Mouse (Mus musculus) stomach, adult 2 months (tissue): ENCODE data around the gene Gm10665. TPM values are rescaled to one million over a fixed set of nuclear protein-coding genes. Genes with fewer than 3 reads are reported as not detected.

Experiments used
- polyA plus RNA-seq: library from polyadenylated mRNA; depleted of rRNA; stranded (reverse); fragments of >200 nt; gene quantifications from 2 replicates; pipeline ENCODE4 v1.2.3, GENCODE M21; 2012; rRNA removed

Gm10665 gene
- polyA plus RNA-seq, result not detected in 2 replicates

GRCm38 (mm10) chr7:22463975-22464374 is at the start of gene Gm10665:
Gene Gm10665, minus strand, starts transcription at chr7:22464075.

GRCm38 (mm10) chr7:22499578-22499977 is 35.7 kb upstream of the Gm10665 start, which contains the start of gene Vmn1r151:
Gene Vmn1r151, minus strand, starts transcription at chr7:22499678.

GRCm38 (mm10) chr7:22438129-22438528 is 25.7 kb downstream of the Gm10665 start, which contains the start of gene Vmn1r149:
Gene Vmn1r149, minus strand, starts transcription at chr7:22438229.

GRCm38 (mm10) chr7:22413283-22413682 is 50.6 kb downstream of the Gm10665 start, which contains the start of gene Vmn1r148:
Gene Vmn1r148, plus strand, starts transcription at chr7:22413583.

Other genes starting within 250 kb of the Gm10665 start
- not detected in 2 replicates for gene Gm8453, start 234.6 kb downstream of the Gm10665 start, polyA plus RNA-seq
- gene Gm4187, start 134.4 kb downstream of the Gm10665 start, polyA plus RNA-seq, result not detected in 2 replicates
- gene Gm8660, start 93.0 kb downstream of the Gm10665 start, polyA plus RNA-seq, result not detected in 2 replicates
- not detected in 2 replicates for gene Vmn1r148, start 50.5 kb downstream of the Gm10665 start, polyA plus RNA-seq
- not detected in 2 replicates for gene Vmn1r149, start 25.8 kb downstream of the Gm10665 start, polyA plus RNA-seq
- gene Vmn1r151, start 35.6 kb upstream of the Gm10665 start, polyA plus RNA-seq, result not detected in 2 replicates
- not detected in 2 replicates for gene Vmn1r152, start 58.9 kb upstream of the Gm10665 start, polyA plus RNA-seq
- not detected in 2 replicates for gene Gm8677, start 70.8 kb upstream of the Gm10665 start, polyA plus RNA-seq
- gene Gm4201, start 101.3 kb upstream of the Gm10665 start, polyA plus RNA-seq, result not detected in 2 replicates
- not detected in 2 replicates for gene Gm4565, start 124.1 kb upstream of the Gm10665 start, polyA plus RNA-seq
- gene Vmn1r155, start 193.9 kb upstream of the Gm10665 start, polyA plus RNA-seq, result not detected in 2 replicates
- gene Gm8693, start 228.2 kb upstream of the Gm10665 start, polyA plus RNA-seq, result not detected in 2 replicates